Mouse (Mus musculus): ENCODE measurements around the gene Zfpl1. TPM values are rescaled to one million over a fixed set of nuclear protein-coding genes. Genes with fewer than 3 reads are reported as not detected.
"Not testable (repeated sequence)": the region's sequence is repeated elsewhere in the genome, so short reads cannot be mapped to it uniquely, and the experiment has no call there.

Gene Zfpl1
- polyA plus RNA-seq, 1 experiment from 2014 or later: 75.0 TPM

- H3K9ac ChIP-seq: peak overlapping the region; percentile 90
- WGBS: 2% methylated on average over 34 of the region's 44 CpGs
- peaks cover 41% of the 10 kb centered on the region for H3K36me3 ChIP-seq
- H3K4me1 ChIP-seq: peaks cover 25% of the 10 kb centered on the region
- H3K27ac ChIP-seq: peak overlapping the region; percentile 99
- peak overlapping the region; percentile 96 for H3K4me3 ChIP-seq
- no peaks in the 10 kb centered on the region for H3K27me3 ChIP-seq
- peak; percentile 35 for ATAC-seq (ENCODE audit: low FRiP score)
- no peaks in the 10 kb centered on the region for H3K9me3 ChIP-seq (replicated peaks)
- peak overlapping the region; percentile 95 for H3K4me2 ChIP-seq (replicated peaks)
Measured at GRCm38 (mm10) chr19:6047154-6047898, 37.4 kb downstream of the Zfpl1 start.

DNA sequence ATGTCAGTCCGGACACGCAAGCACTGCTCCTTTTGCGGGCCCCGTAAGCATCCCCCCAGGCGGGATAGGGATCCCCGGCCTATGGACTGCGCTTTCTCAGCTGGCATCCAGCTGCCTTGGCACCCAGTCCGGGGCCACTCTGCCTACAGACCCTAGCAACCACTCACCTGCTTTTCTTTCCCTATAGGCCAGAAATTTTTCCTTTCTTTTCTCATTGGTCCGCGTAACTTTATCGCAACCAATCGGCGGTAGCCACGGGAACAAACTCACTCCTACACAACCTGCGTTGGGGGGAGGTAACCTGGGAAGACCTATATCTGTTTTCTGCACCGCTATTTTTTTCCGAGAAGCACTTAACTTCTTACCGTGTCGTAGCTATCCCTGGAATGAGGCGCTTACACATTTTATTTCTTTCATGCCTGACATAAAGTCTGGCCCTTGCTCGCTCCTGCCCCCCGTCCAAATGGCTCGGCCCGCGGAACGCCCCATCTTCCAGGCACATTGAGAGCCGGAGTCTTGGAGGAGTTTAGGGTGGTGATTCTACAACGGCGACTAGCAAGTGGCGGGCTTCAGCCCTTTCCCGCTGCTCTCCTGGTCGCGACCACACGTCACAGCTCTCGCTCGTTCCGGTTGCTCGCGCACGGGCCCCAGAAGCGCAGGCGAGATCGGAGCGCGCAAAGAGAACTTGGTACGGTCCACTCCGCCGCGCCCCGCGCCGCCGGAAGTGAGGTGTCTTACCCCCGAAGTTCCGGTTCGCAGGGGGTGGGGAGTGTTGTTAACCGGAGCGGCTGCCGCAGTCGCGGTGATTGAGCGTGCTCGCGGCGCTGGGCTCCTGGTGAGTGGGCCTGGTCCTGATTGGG, 38.2 kb downstream of the Zfpl1 start, which contains the start of gene Syvn1:
Syvn1 (plus strand) TSS at position 283 of the 860 bp plus-strand sequence.
- H3K9me3 ChIP-seq (replicated peaks): no peaks in the 10 kb centered on the region
- peak within 1 kb of the TSS; percentile 95 for H3K4me2 ChIP-seq (replicated peaks)
- under 1% methylated on average over 65 of the region's 65 CpGs for WGBS
- H3K27me3 ChIP-seq: no peaks in the 10 kb centered on the region
- peak within 1 kb of the TSS; percentile 90 for H3K9ac ChIP-seq
- H3K4me1 ChIP-seq: peaks cover 28% of the 10 kb centered on the region
- H3K36me3 ChIP-seq: peaks cover 33% of the 10 kb centered on the region
- peak within 1 kb of the TSS; percentile 96 for H3K4me3 ChIP-seq
- peak within 1 kb of the TSS; percentile 99 for H3K27ac ChIP-seq
- ATAC-seq (ENCODE audit: low FRiP score): peak; percentile 91

DNA sequence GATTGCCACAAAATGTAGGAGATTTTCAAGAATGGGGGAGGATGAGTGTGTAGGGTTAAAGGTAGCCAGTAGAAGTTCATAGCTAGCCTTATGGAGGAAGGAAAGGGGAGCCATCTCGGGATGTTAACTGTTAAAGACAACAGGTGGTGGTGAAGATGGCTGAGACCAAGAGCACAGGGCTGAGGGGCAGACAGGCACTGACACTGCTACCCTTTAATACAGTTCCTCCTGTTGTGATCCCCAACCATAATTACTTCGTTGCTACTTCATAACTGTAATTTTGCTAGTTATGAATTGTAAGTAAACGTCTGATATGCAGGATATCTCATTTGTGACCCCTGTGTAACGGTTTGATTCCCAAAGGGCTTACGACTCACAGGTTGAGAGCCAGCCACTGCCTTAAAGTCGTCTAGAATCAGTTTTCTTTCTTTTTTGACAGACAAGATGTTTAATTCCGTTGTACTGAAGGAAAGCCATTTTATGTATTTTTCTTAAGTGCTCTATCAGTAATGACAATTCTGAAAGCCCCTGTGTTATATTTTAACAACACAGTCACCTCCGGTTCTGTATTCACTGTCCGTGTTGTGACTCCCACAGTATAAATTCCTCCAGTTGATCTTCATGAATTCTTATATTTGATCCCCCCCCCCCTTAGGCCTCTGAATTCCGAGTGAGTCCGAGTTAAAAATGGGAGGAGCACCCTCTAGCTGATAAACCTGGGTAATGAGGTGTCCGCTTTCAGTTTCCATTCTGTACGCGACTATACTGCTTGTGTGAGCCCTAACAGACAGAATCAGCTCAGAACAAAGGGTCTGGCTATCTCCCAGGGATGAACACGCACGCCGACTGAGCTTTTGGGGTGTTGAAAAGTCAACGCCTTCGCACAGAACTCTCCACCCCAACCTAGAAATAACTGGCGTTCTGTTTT, 39.1 kb downstream of the Zfpl1 start:
- WGBS: 20% methylated on average over 20 of the region's 20 CpGs
- peak overlapping the region; percentile 99 for H3K27ac ChIP-seq
- peak; percentile 50 for ATAC-seq (ENCODE audit: low FRiP score)

DNA sequence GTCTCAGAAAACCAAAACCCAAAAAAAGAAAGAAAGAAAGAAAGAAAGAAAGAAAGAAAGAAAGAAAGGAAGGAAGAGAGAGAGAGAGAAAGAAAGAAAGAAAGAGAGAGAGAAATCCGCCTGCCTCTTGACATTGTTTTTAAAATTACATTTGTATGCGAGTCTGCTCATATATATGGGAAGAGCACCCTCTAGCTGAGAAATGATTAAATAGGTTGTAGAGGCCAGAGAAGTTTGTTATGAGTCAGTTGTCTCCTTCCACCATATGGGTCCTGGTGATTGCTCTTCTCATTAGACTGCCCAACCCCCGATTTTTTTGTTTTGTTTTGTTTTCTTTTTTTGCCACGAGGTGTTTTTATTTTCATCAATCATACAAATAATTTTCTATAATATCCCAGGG, 40.7 kb downstream of the Zfpl1 start:
- H3K9ac ChIP-seq; H3K4me2 ChIP-seq (replicated peaks); H3K27ac ChIP-seq; H3K4me3 ChIP-seq; ATAC-seq (ENCODE audit: low FRiP score); H3K36me3 ChIP-seq; H3K9me3 ChIP-seq (replicated peaks); H3K27me3 ChIP-seq: not testable (repeated sequence)
- peaks cover 28% of the 10 kb centered on the region for H3K4me1 ChIP-seq
- 62% methylated on average over 4 of the region's 4 CpGs for WGBS

More for the DNA sequence above, 39.1 kb downstream of the Zfpl1 start:
- H3K4me3 ChIP-seq: peak overlapping the region; percentile 96
- peak overlapping the region; percentile 95 for H3K4me2 ChIP-seq (replicated peaks)
- no peaks in the 10 kb centered on the region for H3K27me3 ChIP-seq
- H3K9me3 ChIP-seq (replicated peaks): no peaks in the 10 kb centered on the region
- H3K36me3 ChIP-seq: peaks cover 24% of the 10 kb centered on the region
- peak overlapping the region; percentile 78 for H3K9ac ChIP-seq
- H3K4me1 ChIP-seq: peaks cover 28% of the 10 kb centered on the region

GRCm38 (mm10) chr19:6042293-6042692, 42.5 kb downstream of the Zfpl1 start:
- H3K9me3 ChIP-seq (replicated peaks): no peaks in the 10 kb centered on the region
- H3K4me1 ChIP-seq: peaks cover 14% of the 10 kb centered on the region
- peak overlapping the region; percentile 35; the same call in 1 of the 2 replicates for H3K9ac ChIP-seq
- no peak overlapping the region for H3K27ac ChIP-seq
- 80% methylated on average over 9 of the region's 9 CpGs for WGBS
- ATAC-seq (ENCODE audit: low FRiP score): no peak
- H3K36me3 ChIP-seq: no peaks in the 10 kb centered on the region
- no peak overlapping the region for H3K4me3 ChIP-seq
- no peaks in the 10 kb centered on the region for H3K27me3 ChIP-seq
- no peak overlapping the region for H3K4me2 ChIP-seq (replicated peaks)

DNA sequence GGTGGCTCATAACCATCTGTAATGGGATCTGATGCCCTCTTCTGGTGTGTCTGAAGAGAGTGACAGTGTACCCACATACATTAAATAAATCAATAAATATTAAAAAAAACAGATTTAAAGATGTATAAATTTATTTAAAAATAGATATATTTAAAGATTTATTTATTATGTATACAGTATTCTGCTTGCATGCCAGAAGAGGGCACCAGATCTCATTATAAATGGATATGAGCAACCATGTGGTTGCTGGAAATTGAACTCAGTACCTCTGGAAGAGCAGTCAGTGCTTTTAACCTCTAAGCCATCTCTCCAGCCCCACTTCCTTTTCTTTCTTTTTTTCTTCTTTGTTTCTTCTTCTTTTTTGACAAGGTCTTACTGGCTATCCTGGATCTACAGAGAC, 44.8 kb downstream of the Zfpl1 start:
- H3K9me3 ChIP-seq (replicated peaks): no peaks in the 10 kb centered on the region
- H3K4me3 ChIP-seq: no peak overlapping the region
- no peaks in the 10 kb centered on the region for H3K27me3 ChIP-seq
- H3K4me2 ChIP-seq (replicated peaks): no peak overlapping the region
- peaks cover 5% of the 10 kb centered on the region for H3K4me1 ChIP-seq
- H3K9ac ChIP-seq: no peak overlapping the region
- H3K27ac ChIP-seq: no peak overlapping the region
- no peaks in the 10 kb centered on the region for H3K36me3 ChIP-seq
- no peak for ATAC-seq (ENCODE audit: low FRiP score)

GRCm38 (mm10) chr19:6038326-6038725, 46.4 kb downstream of the Zfpl1 start:
- Histone ChIP-seq H3K27me3 (no peaks in the 10 kb centered on the region), H3K9ac (no peak overlapping the region), H3K4me2 (replicated peaks) (no peak overlapping the region), H3K36me3 (no peaks in the 10 kb centered on the region), H3K4me3 (no peak overlapping the region), H3K9me3 (replicated peaks) (no peaks in the 10 kb centered on the region), H3K4me1 (peaks cover 4% of the 10 kb centered on the region; the same call in 1 of the 2 replicates), H3K27ac (no peak overlapping the region)
- WGBS: 83% methylated on average over 7 of the region's 7 CpGs
- ATAC-seq (ENCODE audit: low FRiP score): no peak

- ATAC-seq (ENCODE audit: low FRiP score): no peak
- H3K4me3 ChIP-seq: no peak overlapping the region
Measured at GRCm38 (mm10) chr19:6037695-6038094, 47.1 kb downstream of the Zfpl1 start.

GRCm38 (mm10) chr19:6035966-6036585, 48.7 kb downstream of the Zfpl1 start:
- no peak overlapping the region for H3K4me3 ChIP-seq
- no peaks in the 10 kb centered on the region for H3K27me3 ChIP-seq
- H3K9ac ChIP-seq: no peak overlapping the region
- no peaks in the 10 kb centered on the region for H3K4me1 ChIP-seq
- H3K27ac ChIP-seq: no peak overlapping the region
- ATAC-seq (ENCODE audit: low FRiP score): no peak
- WGBS: 80% methylated on average over 9 of the region's 9 CpGs
- no peaks in the 10 kb centered on the region for H3K36me3 ChIP-seq
- no peak overlapping the region for H3K4me2 ChIP-seq (replicated peaks)
- H3K9me3 ChIP-seq (replicated peaks): no peaks in the 10 kb centered on the region

More at GRCm38 (mm10) chr19:6037695-6038094, 47.1 kb downstream of the Zfpl1 start:
- Histone ChIP-seq H3K4me2 (replicated peaks) (no peak overlapping the region), H3K9me3 (replicated peaks) (no peaks in the 10 kb centered on the region), H3K27ac (no peak overlapping the region), H3K36me3 (no peaks in the 10 kb centered on the region), H3K4me1 (peaks cover 4% of the 10 kb centered on the region; the same call in 1 of the 2 replicates), H3K9ac (no peak overlapping the region), H3K27me3 (no peaks in the 10 kb centered on the region)

All from hindbrain, embryonic 12.5 days (tissue).